ENCODE assay signal across 10 mouse cellular contexts in genomic region chr17:12779442-12779841, GRCm38 (mm10). TPM values are rescaled to one million over a fixed set of nuclear protein-coding genes. Genes with fewer than 3 reads are reported as not detected.
DNase-seq lines count a peak whose midpoint lies in the region; ATAC-seq and TF ChIP-seq lines count a peak whose summit lies in the region.
"Had no signal": no experiment of that assay in that cellular context is flagged by ENCODE, and none has a peak within 500 bp of the region (broad histone marks: within the 10 kb centered on the region; RNA-seq: fewer than 3 reads in every experiment).

No protein-coding gene starts in this region.

- H3K9me3 ChIP-seq in intestine, embryonic 16.5 days (ENCODE audit: control insufficient read depth, low read length) = no peaks in the 10 kb centered on the region
- no peaks in the 10 kb centered on the region for H3K9me3 ChIP-seq in hindbrain, postnatal 0 days (ENCODE audit: low read length)
- no peaks in the 10 kb centered on the region for H3K9me3 ChIP-seq in midbrain, embryonic 14.5 days (ENCODE audit: control insufficient read depth, low read length)
- H3K9me3 ChIP-seq: hindbrain, embryonic 15.5 days; midbrain, embryonic 13.5 days had no signal

- ATAC-seq in intestine, embryonic 16.5 days = peak; percentile 64
- no peak for ATAC-seq in hindbrain, postnatal 0 days
- ATAC-seq in midbrain, embryonic 14.5 days (ENCODE audit: low FRiP score, low TSS enrichment) = no peak
- ATAC-seq: midbrain, embryonic 13.5 days had no signal

- DNase-seq in CD4-positive helper T cell, adult 2 months (ENCODE audit: low read depth, low spot score) = peak; percentile 77
- DNase-seq in lung, postnatal 36 days = peak; percentile 60
- no peak for DNase-seq in urinary bladder, postnatal 4 days (ENCODE audit: low spot score in 2 of 2)
- DNase-seq in urinary bladder, postnatal 25 days (ENCODE audit: low spot score) = no peak
- DNase-seq in hindbrain, postnatal 0 days (ENCODE audit: low spot score) = no peak
- no peak for DNase-seq in midbrain, embryonic 14.5 days

- no peak overlapping the region for H3K4me2 ChIP-seq in intestine, embryonic 16.5 days (ENCODE audit: low read depth, low read length)
- no peak overlapping the region for H3K4me2 ChIP-seq in hindbrain, postnatal 0 days (ENCODE audit: low read depth, low read length)
- H3K4me2 ChIP-seq in midbrain, embryonic 14.5 days (ENCODE audit: low read length) = no peak overlapping the region
- H3K4me2 ChIP-seq: hindbrain, embryonic 15.5 days; midbrain, embryonic 13.5 days had no signal

- no peak overlapping the region for H3K4me3 ChIP-seq in bone marrow, adult 2 months (replicated peaks; ENCODE audit: control insufficient read depth, low read depth, low read length)
- H3K4me3 ChIP-seq in intestine, embryonic 16.5 days (ENCODE audit: low read length) = no peak overlapping the region
- no peak overlapping the region for H3K4me3 ChIP-seq in hindbrain, postnatal 0 days (ENCODE audit: low read length)
- H3K4me3 ChIP-seq in midbrain, embryonic 14.5 days (replicated peaks; ENCODE audit: low read depth, low read length) = no peak overlapping the region
- H3K4me3 ChIP-seq: hindbrain, embryonic 15.5 days; midbrain, embryonic 13.5 days had no signal

- no peak for TF ChIP-seq POLR2A in bone marrow, adult 2 months (IDR thresholded peaks at IDR 0.05; ENCODE audit: borderline replicate concordance, control insufficient read depth, low read depth, low read length)

- no peak overlapping the region for H3K9ac ChIP-seq in intestine, embryonic 16.5 days (ENCODE audit: low read depth, low read length)
- H3K9ac ChIP-seq in hindbrain, postnatal 0 days (replicated peaks; ENCODE audit: low read length) = no peak overlapping the region
- no peak overlapping the region for H3K9ac ChIP-seq in midbrain, embryonic 14.5 days (replicated peaks; ENCODE audit: low read length)
- H3K9ac ChIP-seq: hindbrain, embryonic 15.5 days; midbrain, embryonic 13.5 days had no signal

- no peak for TF ChIP-seq CTCF in bone marrow, adult 2 months (IDR thresholded peaks at IDR 0.05; ENCODE audit: control insufficient read depth, insufficient read depth, low read length)
- no peak for TF ChIP-seq CTCF in hindbrain, postnatal 0 days (IDR thresholded peaks at IDR 0.05; ENCODE audit: low read depth)

- WGBS in bone marrow, adult 2 months = 15% methylated on average over 3 of the region's 3 CpGs
- 30% methylated on average over 3 of the region's 3 CpGs for WGBS in intestine, embryonic 16.5 days
- WGBS in hindbrain, postnatal 0 days = 90% methylated on average over 3 of the region's 3 CpGs
- WGBS in midbrain, embryonic 14.5 days = 93% methylated on average over 3 of the region's 3 CpGs

- peak overlapping the region; percentile 62; the same call in 1 of the 2 replicates for H3K27ac ChIP-seq in bone marrow, adult 2 months (ENCODE audit: control insufficient read depth, insufficient read depth, low read depth, low read length, poor library complexity)
- H3K27ac ChIP-seq in intestine, embryonic 16.5 days (ENCODE audit: low read length) = peak overlapping the region; percentile 82
- H3K27ac ChIP-seq in hindbrain, postnatal 0 days = no peak overlapping the region
- H3K27ac ChIP-seq in midbrain, embryonic 14.5 days (replicated peaks; ENCODE audit: low read depth, low read length) = no peak overlapping the region
- H3K27ac ChIP-seq: midbrain, embryonic 13.5 days had no signal

- no peaks in the 10 kb centered on the region for H3K27me3 ChIP-seq in intestine, embryonic 16.5 days (replicated peaks; ENCODE audit: control insufficient read depth, insufficient read depth, low read length)
- H3K27me3 ChIP-seq in hindbrain, postnatal 0 days (ENCODE audit: insufficient read depth, low read length) = no peaks in the 10 kb centered on the region
- no peaks in the 10 kb centered on the region for H3K27me3 ChIP-seq in midbrain, embryonic 14.5 days (ENCODE audit: control insufficient read depth, insufficient read depth, low read length)
- H3K27me3 ChIP-seq: hindbrain, embryonic 15.5 days had no signal

- H3K36me3 ChIP-seq in intestine, embryonic 16.5 days (ENCODE audit: control insufficient read depth, insufficient read depth, low read length) = no peaks in the 10 kb centered on the region
- H3K36me3 ChIP-seq in hindbrain, postnatal 0 days (ENCODE audit: insufficient read depth, low read length) = no peaks in the 10 kb centered on the region
- no peaks in the 10 kb centered on the region for H3K36me3 ChIP-seq in midbrain, embryonic 14.5 days (ENCODE audit: control insufficient read depth, insufficient read depth, low read length)
- H3K36me3 ChIP-seq: hindbrain, embryonic 15.5 days; midbrain, embryonic 13.5 days had no signal

- H3K4me1 ChIP-seq in bone marrow, adult 2 months (ENCODE audit: control insufficient read depth, insufficient read depth, low read length) = peaks cover 5% of the 10 kb centered on the region; the same call in 1 of the 2 replicates
- H3K4me1 ChIP-seq in intestine, embryonic 16.5 days (ENCODE audit: control insufficient read depth, insufficient read depth, low read length) = peaks cover 46% of the 10 kb centered on the region
- no peaks in the 10 kb centered on the region for H3K4me1 ChIP-seq in hindbrain, postnatal 0 days (ENCODE audit: insufficient read depth, low read length)
- no peaks in the 10 kb centered on the region for H3K4me1 ChIP-seq in midbrain, embryonic 14.5 days (ENCODE audit: control insufficient read depth, insufficient read depth, low read length)

RNA-seq across cellular contexts. Expression of gene Igf2r, which starts 10.0 kb away (rescaled TPM):
- polyA plus RNA-seq in bone marrow, adult 2 months (2011; ENCODE audit: insufficient read depth, insufficient read length, low replicate concordance, missing spikeins) = 2.5 and 8.3 TPM in 2 replicates
- 26.6 and 36.2 TPM in 2 replicates for polyA plus RNA-seq in intestine, embryonic 16.5 days (2015; fragmentation: Nextera tagmentation; extraction: Ambion mirVana)
- total RNA-seq in hindbrain, postnatal 0 days (2014; rRNA removed) = 30.7 and 30.9 TPM in 2 replicates
- polyA plus RNA-seq in hindbrain, postnatal 0 days (2015; fragmentation: Nextera tagmentation; extraction: Ambion mirVana) = 4.2 and 4.7 TPM in 2 replicates
- polyA plus RNA-seq in midbrain, embryonic 14.5 days (2014; fragmentation: Nextera tagmentation; extraction: Ambion mirVana) = 9.2 and 13.4 TPM in 2 replicates

Comparison
In these comparisons a context has a peak if more than half of its experiments do, and no peak if none do; other contexts are left out.
1. DNase-seq: peak in CD4-positive helper T cell, adult 2 months (single experiment) and lung, postnatal 36 days (single experiment); none in urinary bladder, postnatal 4 days (0 of 2), urinary bladder, postnatal 25 days (single experiment), hindbrain, postnatal 0 days (single experiment) and midbrain, embryonic 14.5 days (single experiment).
2. H3K27ac ChIP-seq: peak in bone marrow, adult 2 months (single experiment) and intestine, embryonic 16.5 days (single experiment); none in hindbrain, postnatal 0 days (single experiment) and midbrain, embryonic 14.5 days (single experiment).